Mouse (Mus musculus): ENCODE data around the gene Med23.
A peak's percentile ranks its signal among the peaks of the same experiment; 100 is the strongest.

The Med23 gene

DNA sequence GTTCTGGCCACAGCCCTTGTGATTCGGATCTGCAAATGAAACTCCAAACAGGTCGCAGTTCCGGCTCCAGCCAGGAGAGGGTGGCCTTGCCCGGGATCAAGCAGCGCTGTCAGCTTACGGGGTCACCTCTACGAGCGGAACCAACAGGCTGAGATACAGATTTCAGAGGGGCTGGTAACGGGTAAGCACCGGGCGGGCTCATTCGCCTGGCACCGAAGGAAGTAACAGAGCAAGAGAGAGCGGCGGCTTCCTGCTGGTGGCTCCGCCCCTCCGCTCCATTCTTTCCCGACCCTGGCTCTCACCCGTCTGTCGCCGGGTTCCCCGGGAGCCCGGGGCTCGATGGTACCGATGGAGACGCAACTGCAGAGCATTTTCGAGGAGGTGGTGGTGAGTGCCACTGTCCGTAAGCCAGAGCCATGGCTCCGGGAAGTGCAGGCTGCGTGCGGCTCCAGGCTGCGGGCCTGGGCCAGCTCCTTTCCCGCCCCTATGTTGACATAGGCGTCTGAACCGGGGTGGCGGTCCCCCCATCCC is at the start of gene Med23:
Gene Med23, plus strand, starts transcription at position 227 of the 531 bp plus-strand sequence.
- peak; percentile 99 for DNase-seq

DNA sequence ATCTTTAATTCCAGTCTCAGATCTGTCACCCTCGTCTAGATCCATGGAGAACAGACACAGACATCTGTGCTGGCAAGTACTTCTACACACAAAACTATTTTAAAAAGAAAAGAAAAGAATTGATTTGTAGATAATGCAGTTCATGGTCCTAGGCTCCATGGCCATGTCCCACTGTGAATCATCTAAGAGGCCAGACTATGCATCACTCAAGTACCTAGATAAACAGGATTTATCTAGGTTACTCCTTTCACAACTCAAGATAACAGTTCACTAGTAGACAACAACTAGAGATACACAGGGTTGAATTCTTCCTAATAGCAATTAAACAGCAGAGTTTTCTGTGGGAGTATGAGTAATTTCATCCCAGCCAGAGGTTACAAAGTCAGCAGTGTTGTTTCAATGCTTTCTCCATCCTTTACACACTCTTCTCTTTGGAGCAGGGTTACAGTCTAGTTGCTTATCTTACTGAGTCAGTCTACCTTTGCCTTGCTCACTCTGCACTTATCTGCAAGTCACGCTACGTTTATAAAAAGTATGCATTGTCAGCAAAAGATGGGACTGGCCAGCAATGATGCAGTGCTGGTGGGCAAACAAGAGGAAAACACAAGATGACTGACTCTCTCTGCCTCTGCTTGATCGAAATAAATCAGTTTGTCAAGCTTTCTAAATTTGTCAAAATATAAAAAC is 47.7 kb upstream of the Med23 start:
- no peak for DNase-seq

DNA sequence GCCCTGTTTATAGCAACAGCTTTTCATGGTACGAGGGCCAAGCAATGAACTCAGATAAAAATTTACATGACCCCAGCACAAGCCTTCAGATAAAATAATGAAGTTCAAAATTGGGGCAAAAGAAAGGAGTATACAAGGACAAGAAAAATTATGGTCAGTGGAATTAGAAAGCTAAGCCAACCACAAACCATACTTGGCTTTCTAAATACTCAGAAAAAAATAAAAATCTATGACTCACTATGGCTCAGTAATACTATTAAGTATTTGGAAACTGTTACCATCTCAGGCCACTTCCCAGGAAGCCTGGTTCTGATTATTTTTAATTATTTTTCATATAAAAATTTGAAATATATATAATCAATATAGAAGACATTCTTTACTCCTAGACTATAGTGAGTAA is 46.9 kb upstream of the Med23 start:
- DNase-seq, result no peak

DNA sequence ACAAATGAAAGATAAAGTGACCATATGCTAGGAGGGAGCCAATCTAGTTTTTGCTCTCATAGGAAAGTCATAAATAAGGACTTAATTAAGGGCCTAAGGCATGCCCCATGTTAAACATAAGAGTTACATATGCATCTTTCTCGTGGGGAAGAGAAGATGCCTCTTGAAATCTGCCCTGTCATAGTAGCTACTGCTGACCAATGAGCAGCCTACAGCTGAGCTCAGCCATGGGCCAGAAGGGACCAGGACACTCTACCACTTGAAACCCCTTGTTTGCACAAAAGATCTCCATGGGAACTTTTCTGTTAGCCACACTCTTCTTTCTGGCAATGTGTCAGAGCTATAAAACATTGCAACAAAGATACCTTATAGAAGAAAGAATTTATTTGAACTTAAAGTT is 46.5 kb upstream of the Med23 start:
- no peak for DNase-seq

DNA sequence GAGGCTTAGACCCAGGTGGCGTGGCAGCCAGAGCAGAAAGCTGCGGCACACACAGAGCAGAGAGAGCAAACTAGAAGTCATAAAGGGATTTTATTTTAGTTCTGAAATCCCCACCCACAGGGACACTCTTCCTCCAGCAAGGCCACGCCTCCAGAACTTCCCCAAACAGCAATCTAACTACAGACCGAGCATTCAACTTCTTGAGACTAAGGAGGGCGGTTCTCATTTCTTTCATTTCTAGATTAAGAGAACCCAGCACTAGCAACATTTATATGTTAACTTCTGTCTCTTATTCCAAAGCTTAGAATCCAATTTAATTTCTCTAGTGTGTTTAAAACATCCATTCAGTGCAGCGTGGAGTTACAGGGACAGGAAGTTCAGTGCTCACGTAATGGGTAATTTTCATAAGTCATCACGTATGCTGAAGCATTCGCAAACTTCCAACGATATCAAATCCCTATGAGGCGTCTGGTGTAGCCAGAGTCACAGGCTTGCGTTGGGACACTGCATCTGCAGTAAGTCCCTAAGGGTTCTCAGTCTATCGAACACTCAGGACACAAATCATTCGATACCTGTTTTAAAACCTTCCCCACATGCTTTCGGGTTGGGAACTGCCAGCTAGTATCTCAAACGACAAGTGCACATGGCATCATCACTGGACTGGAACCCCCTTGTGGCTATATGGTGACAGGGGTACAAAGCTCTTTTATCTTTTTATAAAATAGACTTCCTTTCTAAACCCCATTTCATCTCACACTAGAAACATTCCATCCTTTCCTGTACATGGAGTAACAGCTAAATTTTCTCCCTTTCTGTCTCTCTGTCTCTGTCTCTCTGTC is 45.9 kb upstream of the Med23 start:
- peak; percentile 93 for DNase-seq

DNA sequence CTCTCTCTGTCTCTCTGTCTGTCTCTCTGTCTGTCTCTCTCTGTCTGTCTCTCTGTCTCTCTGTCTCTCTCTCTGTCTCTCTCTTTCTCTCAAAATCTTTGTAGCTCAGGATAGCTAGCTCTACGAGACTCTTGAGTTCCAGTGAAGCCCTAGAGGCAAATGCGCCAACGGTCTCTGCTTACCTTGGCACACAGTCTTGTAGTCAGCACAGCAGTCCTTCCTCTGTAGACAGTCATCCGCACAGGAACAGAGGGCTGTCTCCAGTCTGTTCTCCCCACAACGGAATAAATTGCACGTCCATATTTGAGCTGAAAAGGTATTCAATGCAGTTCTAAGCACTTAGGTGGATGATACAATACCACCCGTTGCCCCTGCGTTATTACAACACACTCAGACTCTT is 45.2 kb upstream of the Med23 start:
- DNase-seq, result peak; percentile 92

DNA sequence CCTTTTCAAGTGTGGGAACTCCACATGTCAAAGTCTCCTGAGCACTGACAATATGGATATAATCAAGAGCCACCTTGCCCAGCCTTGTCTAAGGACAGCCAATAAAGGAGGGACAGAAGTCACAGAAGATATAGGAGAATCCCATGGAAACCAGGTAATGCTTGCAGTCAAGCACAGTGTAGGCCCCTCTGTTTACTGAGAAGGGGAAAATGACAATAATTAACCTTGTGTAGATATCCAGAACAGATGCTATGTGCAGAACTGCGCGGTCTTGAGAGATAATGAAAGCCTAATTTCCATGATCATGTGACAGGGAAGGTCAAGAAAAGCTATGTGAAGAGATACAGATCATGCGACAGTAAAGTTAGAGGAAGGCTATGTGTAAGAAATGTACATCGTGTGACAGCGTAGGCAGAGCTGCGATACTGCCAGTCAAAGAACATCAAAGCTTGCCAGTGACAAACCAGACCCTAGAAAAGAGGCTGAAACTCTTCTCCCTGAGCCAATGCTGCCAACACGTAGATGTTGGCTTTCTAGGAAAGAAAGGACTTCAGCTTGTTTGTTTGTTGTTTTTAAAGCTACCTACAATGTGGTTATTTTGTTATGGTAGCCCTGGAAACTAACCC is 44.2 kb upstream of the Med23 start:
- no peak for DNase-seq

DNA sequence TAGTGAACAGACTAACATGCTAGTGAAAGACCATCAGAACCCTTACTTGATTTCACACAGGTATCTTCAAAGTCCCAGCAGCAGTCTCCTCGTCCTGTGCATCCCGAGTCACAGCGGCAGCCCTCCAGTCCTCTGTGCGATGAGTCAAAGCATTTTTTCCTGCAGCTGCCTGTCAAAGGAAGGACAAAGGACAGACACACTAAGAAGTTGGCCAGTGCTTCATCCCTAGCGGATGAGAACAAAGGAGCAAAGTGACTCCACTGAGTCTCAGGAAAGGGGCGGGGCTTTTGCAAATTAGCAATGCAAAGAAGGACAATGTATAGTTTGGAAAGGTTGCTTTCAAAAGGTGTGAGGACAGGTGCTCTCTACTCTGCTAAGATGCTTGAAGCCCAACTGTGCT is 43.7 kb upstream of the Med23 start:
- no peak for DNase-seq

- DNase-seq, result no peak
Measured at GRCm38 (mm10) chr10:24828136-24828535, 41.6 kb upstream of the Med23 start.

- no peak for DNase-seq
Measured at GRCm38 (mm10) chr10:24830448-24830847, 39.3 kb upstream of the Med23 start.

DNA sequence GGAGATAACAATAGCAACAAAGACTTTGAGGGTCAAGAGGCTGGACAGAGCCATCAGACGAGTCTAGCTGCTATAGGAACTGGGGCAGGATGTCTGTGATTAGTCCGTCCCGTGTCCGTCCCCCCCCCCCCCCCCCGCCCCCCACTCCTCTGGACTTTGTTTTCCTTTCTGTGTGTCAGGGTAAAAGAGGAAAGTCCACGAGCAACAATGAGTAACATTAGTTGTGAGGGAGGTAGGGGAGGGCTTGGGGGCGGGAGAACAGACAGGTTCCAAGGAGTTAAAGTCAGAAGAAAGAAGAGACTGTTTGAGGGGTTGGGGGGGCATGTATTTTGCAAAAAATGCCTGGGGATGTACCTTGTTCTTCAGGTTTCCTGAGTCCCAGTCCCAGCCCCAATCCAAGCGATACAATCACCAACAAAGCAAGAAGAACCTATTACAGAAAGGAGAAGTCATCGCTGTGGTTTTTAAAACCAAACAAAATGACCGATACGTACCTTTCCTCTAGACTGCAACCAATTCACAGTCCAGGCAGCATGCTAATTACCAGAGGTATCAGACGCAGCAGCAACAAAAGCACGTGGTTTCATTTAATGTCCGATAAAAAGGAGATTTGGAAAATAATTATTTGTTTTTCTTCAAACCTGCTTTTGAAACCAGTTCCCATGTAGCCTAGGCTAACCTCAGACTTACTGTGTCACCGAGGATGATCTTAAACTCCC is 38.2 kb upstream of the Med23 start:
- no peak for DNase-seq

GRCm38 (mm10) chr10:24832306-24832705 is 37.5 kb upstream of the Med23 start:
- no peak for DNase-seq

- no peak for DNase-seq
Measured at GRCm38 (mm10) chr10:24834634-24835371, 35.0 kb upstream of the Med23 start.

- no peak for DNase-seq
Measured at GRCm38 (mm10) chr10:24835702-24836342, 34.0 kb upstream of the Med23 start.

- DNase-seq, result no peak
Measured at GRCm38 (mm10) chr10:24836366-24837038, 33.3 kb upstream of the Med23 start.

DNA sequence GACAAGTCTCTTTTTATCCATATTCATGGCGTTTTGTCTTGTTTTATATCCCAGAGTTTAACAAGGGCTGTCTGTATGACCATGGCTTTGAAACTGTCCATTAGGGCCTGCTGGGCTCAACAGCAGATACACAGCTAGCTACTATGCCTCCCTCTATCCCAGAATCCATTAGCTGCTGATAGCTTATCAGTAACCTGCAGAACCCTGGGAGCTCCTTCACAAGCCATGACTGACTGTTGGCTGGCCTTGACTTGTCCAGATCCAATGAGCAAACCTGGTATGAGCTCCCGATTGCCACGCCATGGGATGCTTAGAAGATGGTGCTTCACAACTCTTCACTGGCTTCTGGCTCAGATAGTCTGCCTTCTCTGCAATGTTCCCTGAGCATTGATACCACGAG is 29.0 kb upstream of the Med23 start:
- no peak for DNase-seq

GRCm38 (mm10) chr10:24841998-24842397 is 27.8 kb upstream of the Med23 start:
- no peak for DNase-seq

DNA sequence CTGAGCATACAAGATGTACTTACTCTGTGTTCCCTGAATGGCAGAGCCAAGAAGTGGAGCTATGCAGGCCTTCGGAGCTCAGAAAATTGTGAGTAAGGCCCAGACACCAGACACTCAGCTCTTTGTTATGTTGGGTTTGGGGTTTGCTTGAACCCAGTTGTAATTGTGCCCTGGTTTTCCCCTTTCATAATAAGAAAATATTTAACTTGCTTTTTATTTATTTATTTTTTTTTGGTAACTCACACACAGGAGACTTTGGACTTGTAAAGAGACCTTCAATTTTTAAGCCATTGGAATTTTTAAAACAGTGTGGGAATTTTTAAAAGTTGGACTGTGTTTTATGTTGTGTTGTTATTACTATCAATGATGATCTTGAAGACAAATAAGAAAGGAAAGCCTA is 27.1 kb upstream of the Med23 start, which contains the start of gene Enpp3:
Gene Enpp3, minus strand, starts transcription at position 148 of the 400 bp plus-strand sequence.
- no peak for DNase-seq

DNA sequence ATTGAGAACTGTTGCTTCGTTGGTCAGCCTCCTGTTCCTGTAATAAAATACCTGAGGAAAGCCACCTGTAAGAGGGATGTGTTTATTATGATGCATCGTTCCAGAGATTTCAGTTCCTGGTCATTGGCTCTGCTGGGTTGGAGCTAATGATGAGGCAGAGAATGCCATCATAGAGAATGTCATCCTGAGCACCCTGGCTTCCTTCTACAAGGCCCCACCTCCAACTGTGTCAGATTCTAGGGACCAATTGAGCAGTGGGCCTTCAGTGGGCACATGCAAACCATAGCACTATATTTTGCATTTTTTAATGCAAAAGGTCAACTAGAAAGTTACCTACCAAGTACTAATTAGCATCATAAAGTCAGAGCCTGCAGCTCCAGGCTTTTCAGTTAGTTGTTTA is 6.6 kb upstream of the Med23 start:
- no peak for DNase-seq

DNA sequence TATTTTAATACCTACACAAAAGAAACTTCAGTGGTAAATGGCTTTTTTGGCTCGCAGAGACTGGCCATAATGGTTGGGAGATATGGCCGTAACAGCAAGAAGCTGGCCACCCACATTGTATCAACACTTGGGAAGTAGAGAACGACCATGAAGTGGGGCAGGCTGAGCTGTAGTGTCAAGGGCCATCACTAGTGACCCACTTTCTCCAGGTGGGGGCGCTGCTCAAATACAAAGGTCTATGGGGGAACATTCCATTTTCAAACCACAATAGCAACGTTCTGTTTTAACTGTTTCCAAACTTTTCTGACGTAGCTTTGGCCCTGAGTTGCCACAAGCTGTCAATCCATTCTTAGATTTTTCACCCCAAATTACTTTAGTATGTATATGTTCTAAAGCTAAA is 5.4 kb upstream of the Med23 start:
- DNase-seq, result no peak

DNA sequence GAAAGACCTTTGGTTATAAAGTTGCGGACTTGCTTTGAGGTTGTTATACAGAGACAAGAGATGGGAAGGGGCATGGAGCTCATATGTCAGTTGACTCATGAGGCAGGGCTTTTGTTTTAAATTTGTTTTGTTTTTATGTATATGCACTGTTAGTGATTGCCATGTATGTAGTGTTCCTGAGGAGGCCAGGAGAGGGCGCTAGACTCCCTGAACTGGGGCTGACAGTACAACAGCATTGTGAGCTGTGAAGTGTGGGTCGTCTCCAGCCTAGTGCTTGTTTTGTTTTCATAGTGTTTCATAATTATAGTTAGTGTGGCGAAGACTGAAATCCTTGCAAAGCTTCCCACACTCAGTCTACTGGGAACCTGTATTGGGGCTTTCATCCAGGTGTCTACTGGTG is 3.8 kb downstream of the Med23 start:
- peak; percentile 45 for DNase-seq

All from heart, adult 11 months (tissue).